Mouse (Mus musculus): ENCODE results near the gene Arl5c.

DNA sequence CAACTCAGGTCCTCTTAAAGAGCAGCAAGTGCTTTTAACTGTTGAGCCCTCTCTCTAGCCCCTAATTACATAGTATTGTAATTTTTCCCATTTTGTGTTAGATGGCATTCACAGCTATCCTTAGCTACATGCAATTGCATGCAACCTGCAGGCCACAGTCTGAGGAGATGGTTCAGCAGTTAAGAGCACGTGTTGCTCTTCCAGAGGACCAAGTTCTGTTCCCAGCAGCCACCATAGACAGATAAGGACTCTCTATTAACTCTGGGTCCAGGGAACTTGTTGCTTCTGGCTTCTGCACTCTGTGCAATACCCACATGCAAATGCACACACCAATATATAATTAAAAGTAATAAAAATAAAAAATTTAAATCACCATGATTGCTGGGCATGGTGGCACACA, 710 bp upstream of the Arl5c start:
- TF ChIP-seq POLR2A (IDR thresholded peaks at IDR 0.05; ENCODE audit: insufficient read depth, low read length): no peak
- TF ChIP-seq CTCF (IDR thresholded peaks at IDR 0.05; ENCODE audit: low read depth, low read length): no peak
- TF ChIP-seq EP300 (IDR thresholded peaks at IDR 0.05; ENCODE audit: insufficient read depth, low read depth, low read length): no peak

All from ES-Bruce4 (cell line).